Mouse (Mus musculus) hindbrain, embryonic 15.5 days (tissue): Measurements from ENCODE around the gene Nfkbid. TPM values are rescaled to one million over a fixed set of nuclear protein-coding genes. Genes with fewer than 3 reads are reported as not detected.
"Not testable (repeated sequence)": the region's sequence is repeated elsewhere in the genome, so short reads cannot be mapped to it uniquely, and the experiment has no call there.

Experiments used
- ATAC-seq: fragments of 200-750 bp; cut with Nextera tagmentation; 2 replicates; pipeline ENCODE4 v1.8.0; 2017; ENCODE audit warnings: low read depth, moderate number of reproducible peaks, moderate TSS enrichment; ENCODE audit not compliant: low FRiP score
- H3K27ac ChIP-seq: fragments of 300-500 bp; sonication (generic); replicated peaks from 2 replicates; pipeline ENCODE4 v1.5.1; 2015; ENCODE audit warnings: mild to moderate bottlenecking, inconsistent platforms
- H3K27me3 ChIP-seq: fragments of 300-500 bp; sonication (generic); 2 replicates; pipeline ENCODE4 v1.6.1; 2015; ENCODE audit warnings: control low read depth, inconsistent platforms
- H3K36me3 ChIP-seq: fragments of 300-500 bp; sonication (generic); 2 replicates; pipeline ENCODE4 v1.6.1; 2015; ENCODE audit warnings: control low read depth, inconsistent platforms
- H3K4me1 ChIP-seq: fragments of 300-500 bp; sonication (generic); replicated peaks from 2 replicates; pipeline ENCODE4 v1.6.1; 2015; ENCODE audit warnings: control low read depth, inconsistent platforms
- H3K4me2 ChIP-seq: fragments of 300-500 bp; sonication (generic); 2 replicates; pipeline ENCODE4 v1.6.1; 2015; ENCODE audit warnings: moderate library complexity, mild to moderate bottlenecking, inconsistent platforms
- H3K4me3 ChIP-seq: fragments of 300-500 bp; sonication (generic); 2 replicates; pipeline ENCODE4 v1.5.1; 2015; ENCODE audit warnings: mild to moderate bottlenecking, inconsistent platforms
- H3K9ac ChIP-seq: fragments of 300-500 bp; sonication (generic); 2 replicates; pipeline ENCODE4 v1.6.1; 2015; ENCODE audit warnings: inconsistent platforms
- H3K9me3 ChIP-seq: fragments of 300-500 bp; sonication (generic); 2 replicates; pipeline ENCODE4 v1.6.1; 2016; ENCODE audit warnings: control low read depth, inconsistent platforms
- WGBS: fragments of 180-500 bp; shearing (Covaris S2); methylation state at CpG from one replicate; pipeline ENCODE4 v1.1.7; 2015; 5-methylcytosine and 5-hydroxymethylcytosine counted together
- polyA plus RNA-seq: library from polyadenylated mRNA; unstranded; fragments of >200 nt; fragmentation: Nextera tagmentation; extraction: Ambion mirVana; gene quantifications from 2 replicates; pipeline ENCODE4 v1.2.1, GENCODE M21; 2015

Nfkbid gene
- polyA plus RNA-seq, 1 experiment from 2014 or later: 2.4 TPM

GRCm38 (mm10) chr7:30454259-30454658 lies 32.7 kb downstream of the Nfkbid start:
- Histone ChIP-seq H3K27ac (no peak overlapping the region), H3K36me3 (no peaks in the 10 kb centered on the region), H3K4me2 (peak overlapping the region; percentile 42), H3K4me1 (peaks cover 35% of the 10 kb centered on the region), H3K9me3 (no peaks in the 10 kb centered on the region), H3K27me3 (peaks cover 49% of the 10 kb centered on the region), H3K9ac (no peak overlapping the region), H3K4me3 (peak overlapping the region; percentile 20; the same call in 1 of the 2 replicates)
- ATAC-seq: no peak
- 9% methylated on average over 6 of the region's 6 CpGs for WGBS

DNA sequence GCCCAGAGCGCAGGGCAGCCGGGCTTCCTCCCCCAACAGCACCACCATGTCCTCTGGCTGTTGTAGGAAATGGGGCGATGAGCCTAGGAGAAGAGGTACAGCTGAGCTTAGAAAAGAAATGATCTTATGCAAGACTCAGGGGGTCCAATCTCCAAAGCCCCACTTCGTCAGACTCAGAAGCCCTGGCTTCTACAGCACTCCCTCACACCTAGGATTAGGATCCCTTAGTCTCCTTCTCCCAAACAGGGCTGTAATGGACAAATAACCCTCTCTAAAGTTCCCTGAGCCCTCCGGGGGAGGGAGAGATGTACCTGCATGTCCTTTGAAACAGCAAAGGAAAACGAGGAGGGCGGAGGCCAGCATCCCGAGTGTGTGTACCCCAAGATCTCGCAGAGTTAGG lies 35.0 kb downstream of the Nfkbid start:
- ATAC-seq: no peak
- H3K27ac ChIP-seq: no peak overlapping the region

GRCm38 (mm10) chr7:30456911-30457628 lies 35.5 kb downstream of the Nfkbid start:
- Histone ChIP-seq H3K9ac (peak overlapping the region; percentile 36), H3K27me3 (peaks cover 60% of the 10 kb centered on the region), H3K4me1 (peaks cover 35% of the 10 kb centered on the region), H3K36me3 (no peaks in the 10 kb centered on the region), H3K9me3 (no peaks in the 10 kb centered on the region), H3K4me2 (peak overlapping the region; percentile 63), H3K4me3 (peak overlapping the region; percentile 32), H3K27ac (peak overlapping the region; percentile 34)
- peak; percentile 33; the same call in 1 of the 2 replicates for ATAC-seq
- WGBS: under 1% methylated on average over 31 of the region's 31 CpGs

More for the DNA sequence above, 35.0 kb downstream of the Nfkbid start:
- Histone ChIP-seq H3K9me3 (no peaks in the 10 kb centered on the region), H3K4me2 (peak overlapping the region; percentile 63), H3K27me3 (peaks cover 61% of the 10 kb centered on the region), H3K9ac (no peak overlapping the region), H3K4me3 (peak overlapping the region; percentile 32), H3K36me3 (no peaks in the 10 kb centered on the region), H3K4me1 (peaks cover 35% of the 10 kb centered on the region)
- WGBS: under 1% methylated on average over 9 of the region's 9 CpGs

DNA sequence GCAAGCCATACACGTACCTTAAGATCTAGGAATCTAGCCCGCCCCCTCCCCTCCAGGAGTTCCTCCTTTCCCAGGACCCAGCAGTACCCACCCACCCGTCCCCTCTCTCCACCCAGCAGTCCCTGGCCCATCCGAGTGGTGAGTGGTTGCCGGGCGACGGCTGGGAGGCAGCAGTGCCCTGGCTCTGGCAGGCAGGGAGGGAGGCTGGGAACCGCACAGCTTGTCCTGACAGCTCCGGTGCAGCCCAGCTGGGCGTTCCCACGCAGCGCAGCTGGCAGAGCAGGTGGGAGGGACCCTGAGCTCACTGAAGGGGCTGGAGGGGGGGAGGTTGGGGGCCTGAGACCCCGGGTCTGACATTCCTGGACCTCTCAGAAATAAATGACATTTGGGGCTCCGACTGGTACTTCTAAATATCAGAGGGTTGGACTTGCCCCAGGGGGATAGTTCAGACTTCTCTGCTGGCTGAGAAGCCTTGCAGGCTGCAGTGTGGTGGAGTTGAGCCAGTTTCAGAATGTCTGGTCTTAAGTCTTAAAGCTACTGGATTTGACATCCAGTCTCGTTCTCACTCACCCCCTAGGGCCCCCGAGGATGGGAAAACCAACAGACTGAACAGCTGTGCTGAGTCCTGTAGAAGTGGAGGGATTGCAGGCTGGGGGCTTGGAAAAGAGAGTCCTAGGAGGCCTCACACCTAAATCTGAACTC lies 36.2 kb downstream of the Nfkbid start, which contains the start of the genes Kirrel2 and Nphs1:
Gene Kirrel2 (minus strand): TSS at position 62 of the 702 bp plus-strand sequence.
Gene Nphs1 (plus strand): TSS at position 687 of the 702 bp plus-strand sequence.
- Histone ChIP-seq H3K27me3 (peaks cover 58% of the 10 kb centered on the region), H3K9ac (peak within 1 kb of the TSS; percentile 36), H3K27ac (peak within 1 kb of the TSS; percentile 34), H3K9me3 (no peaks in the 10 kb centered on the region), H3K4me2 (peak within 1 kb of the TSS; percentile 63), H3K36me3 (no peaks in the 10 kb centered on the region), H3K4me1 (peaks cover 35% of the 10 kb centered on the region), H3K4me3 (peak within 1 kb of the TSS; percentile 32)
- peak; percentile 81 for ATAC-seq
- under 1% methylated on average over 16 of the region's 16 CpGs for WGBS

DNA sequence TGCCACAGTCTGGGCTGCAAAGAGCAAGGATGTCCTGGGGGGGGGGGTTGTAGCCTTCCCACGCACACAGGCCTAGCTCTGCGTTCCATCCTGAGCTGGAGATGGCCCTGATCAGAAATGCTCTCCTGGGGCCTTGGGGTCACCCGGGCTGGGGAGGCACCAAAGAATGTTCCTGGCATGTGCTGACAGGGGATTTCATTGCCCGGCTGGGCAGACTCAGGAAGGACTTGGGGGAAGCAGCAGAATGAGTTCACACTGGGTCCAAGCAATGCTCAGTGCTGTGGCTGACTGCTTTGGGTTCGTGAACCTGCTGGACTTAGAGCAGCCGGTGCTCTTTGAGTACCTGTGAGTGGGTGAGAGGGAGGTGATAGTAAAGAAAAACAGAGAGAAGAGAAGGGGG lies 38.0 kb downstream of the Nfkbid start:
- Histone ChIP-seq H3K4me1 (peaks cover 25% of the 10 kb centered on the region), H3K9ac (no peak overlapping the region), H3K36me3 (no peaks in the 10 kb centered on the region), H3K27me3 (peaks cover 55% of the 10 kb centered on the region), H3K4me3 (no peak overlapping the region), H3K27ac (no peak overlapping the region), H3K4me2 (no peak overlapping the region), H3K9me3 (no peaks in the 10 kb centered on the region)
- ATAC-seq: no peak
- WGBS: 27% methylated on average over 6 of the region's 6 CpGs

GRCm38 (mm10) chr7:30463568-30463967 lies 42.0 kb downstream of the Nfkbid start:
- H3K4me1 ChIP-seq: peaks cover 1% of the 10 kb centered on the region; the same call in 1 of the 2 replicates
- ATAC-seq: no peak
- 28% methylated on average over 7 of the region's 7 CpGs for WGBS
- H3K9ac ChIP-seq: no peak overlapping the region
- no peaks in the 10 kb centered on the region for H3K9me3 ChIP-seq
- no peaks in the 10 kb centered on the region for H3K36me3 ChIP-seq
- H3K27ac ChIP-seq: no peak overlapping the region
- H3K27me3 ChIP-seq: peaks cover 70% of the 10 kb centered on the region
- no peak overlapping the region for H3K4me3 ChIP-seq
- no peak overlapping the region for H3K4me2 ChIP-seq

DNA sequence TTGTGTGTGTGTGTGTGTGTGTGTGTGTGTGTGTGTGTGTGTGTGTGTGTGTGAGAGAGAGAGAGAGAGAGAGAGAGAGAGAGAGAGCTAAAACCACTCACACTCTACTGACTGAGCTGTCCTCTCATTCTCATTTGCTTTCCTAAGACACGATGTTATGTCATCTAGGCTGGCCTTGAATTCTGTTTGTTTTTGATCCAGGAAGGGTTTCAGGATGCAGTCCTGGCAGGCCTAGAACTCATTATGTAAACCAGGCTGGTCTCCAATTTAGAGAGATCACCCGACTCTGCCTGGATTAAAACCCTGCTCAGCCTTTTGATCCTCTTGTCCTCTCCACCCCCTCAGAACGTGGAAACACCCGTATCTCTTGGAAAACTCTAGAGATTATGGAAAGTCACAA lies 42.5 kb downstream of the Nfkbid start:
- WGBS: 31% methylated on average over 4 of the region's 4 CpGs
- ATAC-seq: no peak
- no peak overlapping the region for H3K4me3 ChIP-seq
- peaks cover 69% of the 10 kb centered on the region for H3K27me3 ChIP-seq
- no peak overlapping the region for H3K9ac ChIP-seq
- H3K9me3 ChIP-seq: no peaks in the 10 kb centered on the region
- H3K4me1 ChIP-seq: no peaks in the 10 kb centered on the region
- H3K27ac ChIP-seq: no peak overlapping the region
- H3K36me3 ChIP-seq: no peaks in the 10 kb centered on the region
- no peak overlapping the region for H3K4me2 ChIP-seq

DNA sequence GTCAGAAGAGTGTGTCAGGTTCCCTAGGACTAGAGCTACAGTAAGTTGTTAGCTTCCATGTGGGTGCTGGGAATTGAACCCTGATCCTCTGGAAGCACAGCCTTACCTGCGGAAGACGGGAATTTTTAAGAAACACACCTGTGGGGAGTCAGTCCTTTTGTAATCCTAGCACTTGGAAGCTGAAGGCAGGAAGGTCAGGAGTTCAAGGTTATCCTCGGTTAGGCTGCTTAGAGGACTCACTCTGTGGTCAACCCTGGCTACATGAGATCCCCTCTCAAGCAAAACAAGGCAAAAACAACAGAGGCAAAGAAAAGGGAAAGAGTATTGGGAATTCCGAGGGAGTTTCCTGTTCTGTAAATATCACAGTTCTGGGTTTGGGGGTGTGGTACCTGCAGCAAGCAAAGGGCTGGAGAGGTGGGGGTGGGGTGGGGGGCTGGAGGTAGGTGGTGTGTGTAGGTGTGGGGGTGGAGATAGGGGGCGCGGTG lies 43.3 kb downstream of the Nfkbid start:
- Histone ChIP-seq H3K9me3 (no peaks in the 10 kb centered on the region), H3K4me3 (no peak overlapping the region), H3K9ac (no peak overlapping the region), H3K27ac (no peak overlapping the region), H3K4me1 (no peaks in the 10 kb centered on the region), H3K4me2 (no peak overlapping the region), H3K36me3 (no peaks in the 10 kb centered on the region), H3K27me3 (peaks cover 65% of the 10 kb centered on the region)
- 20% methylated on average over 6 of the region's 6 CpGs for WGBS
- no peak for ATAC-seq

DNA sequence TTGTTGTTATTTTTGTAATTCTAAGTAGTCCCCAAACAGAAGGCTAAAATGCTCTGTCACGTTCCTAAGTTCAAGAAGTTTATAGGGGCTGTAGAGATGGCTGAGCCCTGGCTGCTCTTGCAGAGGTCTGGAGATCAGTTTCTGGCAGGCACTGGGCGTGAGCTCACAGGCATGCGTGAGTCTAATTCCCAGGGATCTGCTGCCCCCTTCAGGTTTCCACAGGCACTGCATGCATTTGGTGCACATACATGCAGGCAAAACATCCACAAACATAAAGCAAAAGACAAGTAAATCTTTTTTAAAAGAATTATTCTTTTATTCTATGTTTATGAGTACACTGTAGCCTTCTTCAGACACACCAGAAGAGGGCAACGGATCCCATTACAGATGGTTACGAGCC lies 50.9 kb downstream of the Nfkbid start:
- no peak for ATAC-seq
- WGBS: 47% methylated on average over 5 of the region's 5 CpGs
- H3K4me3 ChIP-seq: no peak overlapping the region

GRCm38 (mm10) chr7:30474999-30475398 lies 53.5 kb downstream of the Nfkbid start:
- H3K9me3 ChIP-seq: no peaks in the 10 kb centered on the region
- no peaks in the 10 kb centered on the region for H3K27me3 ChIP-seq
- no peak overlapping the region for H3K9ac ChIP-seq
- no peaks in the 10 kb centered on the region for H3K36me3 ChIP-seq
- ATAC-seq: no peak
- WGBS: 76% methylated on average over 4 of the region's 4 CpGs
- H3K4me2 ChIP-seq: no peak overlapping the region
- H3K27ac ChIP-seq: no peak overlapping the region
- peaks cover 9% of the 10 kb centered on the region for H3K4me1 ChIP-seq
- no peak overlapping the region for H3K4me3 ChIP-seq

More for the DNA sequence above, 50.9 kb downstream of the Nfkbid start:
- H3K9me3 ChIP-seq: no peaks in the 10 kb centered on the region
- peaks cover 9% of the 10 kb centered on the region for H3K27me3 ChIP-seq
- no peak overlapping the region for H3K4me2 ChIP-seq
- no peaks in the 10 kb centered on the region for H3K36me3 ChIP-seq
- no peak overlapping the region for H3K27ac ChIP-seq
- no peak overlapping the region for H3K9ac ChIP-seq
- peaks cover 2% of the 10 kb centered on the region for H3K4me1 ChIP-seq

DNA sequence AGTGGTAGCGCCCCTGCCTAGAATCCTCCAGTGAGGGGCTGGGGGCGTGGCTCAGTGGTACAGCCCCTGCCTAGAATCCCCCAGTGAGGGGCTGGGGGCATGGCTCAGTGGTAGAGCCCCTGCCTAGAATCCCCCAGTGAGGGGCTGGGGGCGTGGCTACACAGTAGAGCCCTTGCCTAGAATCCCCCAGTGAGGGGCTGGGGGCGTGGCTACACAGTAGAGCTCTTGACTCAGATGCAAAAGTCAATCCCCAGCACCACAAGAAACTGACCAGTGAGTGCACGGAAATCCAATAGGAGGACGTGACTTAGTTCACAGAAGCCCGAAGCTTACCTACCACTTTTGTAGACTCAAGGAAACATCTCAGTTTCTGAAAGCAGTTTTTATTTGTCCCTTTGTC lies 54.6 kb downstream of the Nfkbid start:
- not testable (repeated sequence) for H3K4me2 ChIP-seq, H3K27me3 ChIP-seq, H3K9me3 ChIP-seq, H3K4me1 ChIP-seq, H3K4me3 ChIP-seq, H3K27ac ChIP-seq, ATAC-seq, H3K9ac ChIP-seq, H3K36me3 ChIP-seq
- 95% methylated on average over 7 of the region's 7 CpGs for WGBS
